Mouse (Mus musculus) brain, embryonic 14.5 days (tissue): ENCODE results near the gene Sh3bp5.

Source experiments
- CTCF ChIP-seq: fragments of 200-500 bp; IDR thresholded peaks from 2 replicates; pipeline ENCODE4 v1.5.1; 2012; ENCODE audit warnings: inconsistent platforms, mild to moderate bottlenecking, moderate library complexity, borderline replicate concordance; ENCODE audit not compliant: insufficient read depth, insufficient read length; ENCODE audit errors: extremely low read depth
- POLR2A ChIP-seq: fragments of 200-500 bp; IDR thresholded peaks from 2 replicates; pipeline ENCODE4 v1.6.1; 2012; ENCODE audit warnings: mild to moderate bottlenecking, inconsistent platforms, borderline replicate concordance; ENCODE audit not compliant: poor library complexity, insufficient read depth, insufficient read length, severe bottlenecking; ENCODE audit errors: extremely low read depth

DNA sequence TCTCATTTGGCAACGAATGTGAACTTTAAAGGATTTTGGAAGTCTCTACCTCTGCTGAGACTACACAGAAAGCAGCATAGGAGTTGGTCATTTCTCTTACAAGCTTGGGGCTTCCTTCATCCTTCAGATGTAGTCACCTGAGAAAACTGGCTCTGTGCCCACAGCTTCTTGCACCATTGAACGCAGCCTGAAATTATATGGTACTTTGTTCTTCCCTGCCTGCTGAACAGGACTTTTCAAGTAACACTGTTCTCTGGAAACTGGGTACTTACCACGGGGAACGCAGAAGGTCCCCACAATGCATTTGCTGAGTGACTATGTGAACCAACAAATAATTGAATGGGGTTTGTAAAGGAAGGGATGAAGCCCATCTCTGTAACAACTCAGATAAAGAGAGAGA, 112.7 kb downstream of the Sh3bp5 start:
- no peak for TF ChIP-seq CTCF
- TF ChIP-seq POLR2A, result no peak
